Mouse (Mus musculus): ENCODE data around the gene Fam171a1. TPM values are rescaled to one million over a fixed set of nuclear protein-coding genes. Genes with fewer than 3 reads are reported as not detected.
"Not testable (repeated sequence)": the region's sequence is repeated elsewhere in the genome, so short reads cannot be mapped to it uniquely, and the experiment has no call there.

Fam171a1 gene
- total RNA-seq (2014; fragmentation: Nextera tagmentation) = not detected in 2 replicates
- total RNA-seq (2017) = 0.11 TPM in 1 of 2 replicates, not detected in the other
- polyA plus RNA-seq (2012) = not detected in 2 replicates

- Histone ChIP-seq H3K4me3 (ENCODE audit: low read depth, low read length) (no peak within 1 kb of the TSS), H3K36me3 (replicated peaks) (no peaks in the 10 kb centered on the region), H3K4me1 (ENCODE audit: insufficient read depth, low read depth, low read length) (no peaks in the 10 kb centered on the region), H3K27me3 (ENCODE audit: insufficient read depth, low read length) (no peaks in the 10 kb centered on the region), H3K9me3 (replicated peaks) (0 out of 2 replicates have a peak, but pooled peaks cover 5% of the 10 kb centered on the region)
- no peak for ATAC-seq (ENCODE audit: extremely low read depth, insufficient number of reproducible peaks, low FRiP score, poor library complexity, severe bottlenecking)
- TF ChIP-seq POLR2AphosphoS5 (IDR thresholded peaks at IDR 0.05; ENCODE audit: insufficient replicate concordance, low read depth, low read length) (no peak), GATA2 (IDR thresholded peaks at IDR 0.05; ENCODE audit: borderline replicate concordance, low read depth, low read length) (no peak), CTCF (IDR thresholded peaks at IDR 0.05; ENCODE audit: low read depth, low read length) (no peak), GATA1 (IDR thresholded peaks at IDR 0.05; ENCODE audit: borderline replicate concordance, low read length) (no peak), TAL1 (conservative IDR thresholded peaks at IDR 0.05; ENCODE audit: low read depth, low read length) (no peak)
- DNase-seq (ENCODE audit: low spot score) = no peak
Observed at GRCm38 (mm10) chr2:3113866-3114265, at the start of gene Fam171a1. Gene Fam171a1, plus strand, starts transcription at chr2:3114224.

- no peak for TF ChIP-seq POLR2AphosphoS5 (IDR thresholded peaks at IDR 0.05; ENCODE audit: insufficient replicate concordance, low read depth, low read length)
- no peak for TF ChIP-seq CTCF (IDR thresholded peaks at IDR 0.05; ENCODE audit: low read depth, low read length)
- no peak for TF ChIP-seq TAL1 (conservative IDR thresholded peaks at IDR 0.05; ENCODE audit: low read depth, low read length)
- TF ChIP-seq GATA2 (IDR thresholded peaks at IDR 0.05; ENCODE audit: borderline replicate concordance, low read depth, low read length) = no peak
- TF ChIP-seq GATA1 (IDR thresholded peaks at IDR 0.05; ENCODE audit: borderline replicate concordance, low read length) = no peak
- Histone ChIP-seq H3K36me3 (replicated peaks) (no peaks in the 10 kb centered on the region), H3K9me3 (replicated peaks) (no peaks in the 10 kb centered on the region), H3K4me1 (ENCODE audit: insufficient read depth, low read depth, low read length) (no peaks in the 10 kb centered on the region), H3K27me3 (ENCODE audit: insufficient read depth, low read length) (no peaks in the 10 kb centered on the region), H3K4me3 (ENCODE audit: low read depth, low read length) (no peak overlapping the region)
- DNase-seq (ENCODE audit: low spot score) (no peak), ATAC-seq (ENCODE audit: extremely low read depth, insufficient number of reproducible peaks, low FRiP score, poor library complexity, severe bottlenecking) (no peak)
Observed at GRCm38 (mm10) chr2:3069140-3069539, 44.9 kb upstream of the Fam171a1 start.

GRCm38 (mm10) chr2:3088361-3088760 lies 25.7 kb upstream of the Fam171a1 start:
- not testable (repeated sequence) for H3K4me3 ChIP-seq (ENCODE audit: low read depth, low read length); H3K9me3 ChIP-seq (replicated peaks); DNase-seq (ENCODE audit: low spot score); ATAC-seq (ENCODE audit: extremely low read depth, insufficient number of reproducible peaks, low FRiP score, poor library complexity, severe bottlenecking); H3K27me3 ChIP-seq (ENCODE audit: insufficient read depth, low read length); H3K4me1 ChIP-seq (ENCODE audit: insufficient read depth, low read depth, low read length); H3K36me3 ChIP-seq (replicated peaks)

- Histone ChIP-seq H3K9me3 (replicated peaks) (no peaks in the 10 kb centered on the region), H3K36me3 (replicated peaks) (no peaks in the 10 kb centered on the region), H3K27me3 (ENCODE audit: insufficient read depth, low read length) (no peaks in the 10 kb centered on the region), H3K4me1 (ENCODE audit: insufficient read depth, low read depth, low read length) (no peaks in the 10 kb centered on the region), H3K4me3 (ENCODE audit: low read depth, low read length) (no peak overlapping the region)
- ATAC-seq (ENCODE audit: extremely low read depth, insufficient number of reproducible peaks, low FRiP score, poor library complexity, severe bottlenecking) = no peak
- TF ChIP-seq POLR2AphosphoS5 (IDR thresholded peaks at IDR 0.05; ENCODE audit: insufficient replicate concordance, low read depth, low read length) = no peak
- no peak for TF ChIP-seq GATA2 (IDR thresholded peaks at IDR 0.05; ENCODE audit: borderline replicate concordance, low read depth, low read length)
- no peak for TF ChIP-seq GATA1 (IDR thresholded peaks at IDR 0.05; ENCODE audit: borderline replicate concordance, low read length)
- no peak for TF ChIP-seq CTCF (IDR thresholded peaks at IDR 0.05; ENCODE audit: low read depth, low read length)
- TF ChIP-seq TAL1 (conservative IDR thresholded peaks at IDR 0.05; ENCODE audit: low read depth, low read length) = no peak
- DNase-seq (ENCODE audit: low spot score) = no peak
Observed at GRCm38 (mm10) chr2:3089274-3089673, 24.8 kb upstream of the Fam171a1 start.

- ATAC-seq (ENCODE audit: extremely low read depth, insufficient number of reproducible peaks, low FRiP score, poor library complexity, severe bottlenecking) (no peak), DNase-seq (ENCODE audit: low spot score) (no peak)
- Histone ChIP-seq H3K27me3 (ENCODE audit: insufficient read depth, low read length) (no peaks in the 10 kb centered on the region), H3K9me3 (replicated peaks) (no peaks in the 10 kb centered on the region), H3K36me3 (replicated peaks) (no peaks in the 10 kb centered on the region), H3K4me3 (ENCODE audit: low read depth, low read length) (no peak overlapping the region), H3K4me1 (ENCODE audit: insufficient read depth, low read depth, low read length) (no peaks in the 10 kb centered on the region)
- no peak for TF ChIP-seq GATA2 (IDR thresholded peaks at IDR 0.05; ENCODE audit: borderline replicate concordance, low read depth, low read length)
- no peak for TF ChIP-seq GATA1 (IDR thresholded peaks at IDR 0.05; ENCODE audit: borderline replicate concordance, low read length)
- TF ChIP-seq CTCF (IDR thresholded peaks at IDR 0.05; ENCODE audit: low read depth, low read length) = no peak
- no peak for TF ChIP-seq POLR2AphosphoS5 (IDR thresholded peaks at IDR 0.05; ENCODE audit: insufficient replicate concordance, low read depth, low read length)
- TF ChIP-seq TAL1 (conservative IDR thresholded peaks at IDR 0.05; ENCODE audit: low read depth, low read length) = no peak
Observed at GRCm38 (mm10) chr2:3096101-3096500, 17.9 kb upstream of the Fam171a1 start.

- Histone ChIP-seq H3K4me3 (ENCODE audit: low read depth, low read length) (no peak overlapping the region), H3K9me3 (replicated peaks) (no peaks in the 10 kb centered on the region), H3K4me1 (ENCODE audit: insufficient read depth, low read depth, low read length) (0 out of 2 replicates have a peak, but pooled peaks cover 2% of the 10 kb centered on the region), H3K27me3 (ENCODE audit: insufficient read depth, low read length) (no peaks in the 10 kb centered on the region), H3K36me3 (replicated peaks) (no peaks in the 10 kb centered on the region)
- ATAC-seq (ENCODE audit: extremely low read depth, insufficient number of reproducible peaks, low FRiP score, poor library complexity, severe bottlenecking) (no peak), DNase-seq (ENCODE audit: low spot score) (no peak)
- no peak for TF ChIP-seq TAL1 (conservative IDR thresholded peaks at IDR 0.05; ENCODE audit: low read depth, low read length)
- TF ChIP-seq GATA2 (IDR thresholded peaks at IDR 0.05; ENCODE audit: borderline replicate concordance, low read depth, low read length) = no peak
- no peak for TF ChIP-seq GATA1 (IDR thresholded peaks at IDR 0.05; ENCODE audit: borderline replicate concordance, low read length)
- no peak for TF ChIP-seq POLR2AphosphoS5 (IDR thresholded peaks at IDR 0.05; ENCODE audit: insufficient replicate concordance, low read depth, low read length)
- no peak for TF ChIP-seq CTCF (IDR thresholded peaks at IDR 0.05; ENCODE audit: low read depth, low read length)
Observed at GRCm38 (mm10) chr2:3099971-3100370, 14.1 kb upstream of the Fam171a1 start.

All from G1E (cell line).